Mouse (Mus musculus) MEL (cell line): ENCODE measurements around the gene Xrcc1. TPM values are rescaled to one million over a fixed set of nuclear protein-coding genes. Genes with fewer than 3 reads are reported as not detected.

Experiments used
- DNase-seq: peaks from one replicate; pipeline ENCODE4 v3.0.0; 2011; ENCODE audit warnings: low read depth, low spot score
- H3K27ac ChIP-seq: 2 replicates; pipeline ENCODE4 v1.5.1; 2012; ENCODE audit warnings: low read depth, mild to moderate bottlenecking, control low read depth, low read length, moderate library complexity; ENCODE audit not compliant: control insufficient read depth
- H3K27me3 ChIP-seq, 2 experiments: fragments of 150-350 bp in 1 of 2; sonication (generic) in 1 of 2; 2 replicates each; pipeline ENCODE4 v1.6.1; 2012; ENCODE audit warnings: low read length in 2 of 2, mild to moderate bottlenecking in 2 of 2, improper control_type of control experiment in 1 of 2, moderate library complexity in 1 of 2; ENCODE audit not compliant: insufficient read depth in 2 of 2, control insufficient read depth in 1 of 2
- H3K36me3 ChIP-seq, 2 experiments: 2 replicates each; pipeline ENCODE4 v1.6.1; 2012 to 2014; ENCODE audit warnings: low read length in 2 of 2, improper control_type of control experiment in 1 of 2, inconsistent platforms in 1 of 2, mild to moderate bottlenecking in 1 of 2; ENCODE audit not compliant: insufficient read depth in 2 of 2, control insufficient read depth in 1 of 2
- H3K4me1 ChIP-seq, 2 experiments: fragments of 150-350 bp in 1 of 2; sonication (generic) in 1 of 2; 2 replicates each; pipeline ENCODE4 v1.6.1; 2012; ENCODE audit warnings: low read length in 2 of 2, improper control_type of control experiment in 1 of 2, mild to moderate bottlenecking in 1 of 2; ENCODE audit not compliant: insufficient read depth in 2 of 2, control insufficient read depth in 1 of 2
- H3K4me3 ChIP-seq, 2 experiments: fragments of 150-350 bp in 1 of 2; sonication (generic) in 1 of 2; 2 replicates each; pipeline ENCODE4 v1.5.1; 2012; ENCODE audit warnings: low read depth in 2 of 2, low read length in 2 of 2, mild to moderate bottlenecking in 2 of 2, moderate library complexity in 2 of 2, control low read depth in 1 of 2, improper control_type of control experiment in 1 of 2; ENCODE audit not compliant: control insufficient read depth in 1 of 2, insufficient read depth in 1 of 2
- H3K79me2 ChIP-seq: 2 replicates; pipeline ENCODE4 v1.6.1; 2012; ENCODE audit warnings: mild to moderate bottlenecking, low read length, moderate library complexity; ENCODE audit not compliant: control insufficient read depth, poor library complexity, insufficient read depth
- H3K9ac ChIP-seq: 2 replicates; pipeline ENCODE4 v1.6.1; 2012; ENCODE audit warnings: low read depth, mild to moderate bottlenecking, control low read depth, low read length, moderate library complexity; ENCODE audit not compliant: control insufficient read depth, poor library complexity, severe bottlenecking
- H3K9me3 ChIP-seq: fragments of 150-350 bp; sonication (generic); replicated peaks from 2 replicates; pipeline ENCODE4 v1.6.1; 2012; ENCODE audit warnings: mild to moderate bottlenecking, low read length, improper control_type of control experiment, moderate library complexity; ENCODE audit not compliant: insufficient read depth
- BHLHE40 ChIP-seq: IDR thresholded peaks from 2 replicates; pipeline ENCODE4 v1.6.1; 2012; ENCODE audit warnings: low read depth, mild to moderate bottlenecking, inconsistent platforms, low read length, improper control_type of control experiment, borderline replicate concordance
- CTCF ChIP-seq, 3 experiments: IDR thresholded peaks in 2 of 3; conservative IDR thresholded peaks in 1 of 3; 2 replicates each; pipeline ENCODE4 v1.5.1; 2011 to 2012; ENCODE audit warnings: low read length in 3 of 3, low read depth in 2 of 3, mild to moderate bottlenecking in 2 of 3, improper control_type of control experiment in 1 of 3, inconsistent platforms in 1 of 3, mixed read lengths in 1 of 3, moderate library complexity in 1 of 3; ENCODE audit not compliant: control insufficient read depth in 1 of 3, insufficient read depth in 1 of 3, poor library complexity in 1 of 3, severe bottlenecking in 1 of 3
- E2F4 ChIP-seq: IDR thresholded peaks from 2 replicates; pipeline ENCODE4 v1.6.1; 2011; ENCODE audit warnings: low read depth, low read length, improper control_type of control experiment, borderline replicate concordance
- ELF1 ChIP-seq: IDR thresholded peaks from 2 replicates; pipeline ENCODE4 v1.6.1; 2014; ENCODE audit warnings: low read depth, mild to moderate bottlenecking, inconsistent platforms, low read length, improper control_type of control experiment, moderate library complexity
- ETS1 ChIP-seq: IDR thresholded peaks from 2 replicates; pipeline ENCODE4 v1.6.1; 2012; ENCODE audit warnings: low read depth, mild to moderate bottlenecking, inconsistent platforms, low read length, improper control_type of control experiment, moderate library complexity
- GABPA ChIP-seq: IDR thresholded peaks from 2 replicates; pipeline ENCODE4 v1.6.1; 2012; ENCODE audit warnings: low read depth, mild to moderate bottlenecking, inconsistent platforms, low read length, improper control_type of control experiment, moderate library complexity
- GATA1 ChIP-seq: IDR thresholded peaks from 2 replicates; pipeline ENCODE4 v1.6.1; 2011; ENCODE audit warnings: low read depth, low read length, improper control_type of control experiment
- HCFC1 ChIP-seq: IDR thresholded peaks from 2 replicates; pipeline ENCODE4 v1.6.1; 2012; ENCODE audit warnings: low read depth, mild to moderate bottlenecking, inconsistent platforms, low read length, improper control_type of control experiment, moderate library complexity
- KAT2A ChIP-seq: conservative IDR thresholded peaks from 2 replicates; pipeline ENCODE4 v1.6.1; 2012; ENCODE audit warnings: low read depth, low read length, improper control_type of control experiment, inconsistent platforms
- MAFK ChIP-seq: IDR thresholded peaks from 2 replicates; pipeline ENCODE4 v1.6.1; 2011; ENCODE audit warnings: low read depth, mild to moderate bottlenecking, low read length, improper control_type of control experiment, borderline replicate concordance
- MAX ChIP-seq: IDR thresholded peaks from 2 replicates; pipeline ENCODE4 v1.6.1; 2011; ENCODE audit warnings: low read length, improper control_type of control experiment
- MAZ ChIP-seq: IDR thresholded peaks from 2 replicates; pipeline ENCODE4 v1.6.1; 2012; ENCODE audit warnings: low read depth, mild to moderate bottlenecking, inconsistent platforms, low read length, improper control_type of control experiment
- MXI1 ChIP-seq: IDR thresholded peaks from 2 replicates; pipeline ENCODE4 v1.6.1; 2011; ENCODE audit warnings: mild to moderate bottlenecking, low read depth, low read length, improper control_type of control experiment
- MYB ChIP-seq: IDR thresholded peaks from 2 replicates; pipeline ENCODE4 v1.6.1; 2011; ENCODE audit warnings: mild to moderate bottlenecking, low read depth, low read length, improper control_type of control experiment
- MYC ChIP-seq: IDR thresholded peaks from 2 replicates; pipeline ENCODE4 v1.6.1; 2011; ENCODE audit warnings: low read depth, mild to moderate bottlenecking, low read length, improper control_type of control experiment, moderate library complexity
- POLR2AphosphoS5 ChIP-seq: IDR thresholded peaks from 2 replicates; pipeline ENCODE4 v1.6.1; 2012; ENCODE audit warnings: low read depth, borderline replicate concordance, mild to moderate bottlenecking, inconsistent platforms, low read length, moderate library complexity, mixed read lengths
- RAD21 ChIP-seq: IDR thresholded peaks from 2 replicates; pipeline ENCODE4 v1.6.1; 2011; ENCODE audit warnings: mild to moderate bottlenecking, low read depth, low read length, improper control_type of control experiment
- RCOR1 ChIP-seq: IDR thresholded peaks from 2 replicates; pipeline ENCODE4 v1.6.1; 2012; ENCODE audit warnings: low read depth, mild to moderate bottlenecking, inconsistent platforms, low read length, improper control_type of control experiment
- SIN3A ChIP-seq: IDR thresholded peaks from 2 replicates; pipeline ENCODE4 v1.6.1; 2012; ENCODE audit warnings: low read length, improper control_type of control experiment, inconsistent platforms
- SMC3 ChIP-seq: IDR thresholded peaks from 2 replicates; pipeline ENCODE4 v1.6.1; 2011; ENCODE audit warnings: low read depth, low read length, improper control_type of control experiment
- TAL1 ChIP-seq: IDR thresholded peaks from 2 replicates; pipeline ENCODE4 v1.6.1; 2012; ENCODE audit warnings: mild to moderate bottlenecking, inconsistent platforms, low read length, moderate library complexity, mixed read lengths
- TBP ChIP-seq: IDR thresholded peaks from 2 replicates; pipeline ENCODE4 v1.8.0; 2011; ENCODE audit warnings: low read depth, low read length, improper control_type of control experiment
- UBTF ChIP-seq: IDR thresholded peaks from 2 replicates; pipeline ENCODE4 v1.6.1; 2012; ENCODE audit warnings: low read depth, mild to moderate bottlenecking, inconsistent platforms, low read length, improper control_type of control experiment, moderate library complexity, borderline replicate concordance; ENCODE audit not compliant: insufficient read depth
- ZC3H11A ChIP-seq: IDR thresholded peaks from 2 replicates; pipeline ENCODE4 v1.6.1; 2012; ENCODE audit warnings: low read depth, mild to moderate bottlenecking, inconsistent platforms, low read length, improper control_type of control experiment
- ZNF384 ChIP-seq: IDR thresholded peaks from 2 replicates; pipeline ENCODE4 v1.6.1; 2012; ENCODE audit warnings: low read depth, mild to moderate bottlenecking, inconsistent platforms, low read length, improper control_type of control experiment
- polyA plus RNA-seq, 2 experiments: library from polyadenylated mRNA; stranded (reverse) in 1 of 2; unstranded in 1 of 2; fragments of >175 nt in 1 of 2; fragments of >200 nt in 1 of 2; gene quantifications; 2 replicates each; pipeline versions ENCODE4 v1.2.1 to v1.2.4; 2012; ENCODE audit warnings: low replicate concordance in 2 of 2, low read depth in 1 of 2; ENCODE audit not compliant: insufficient read length in 2 of 2, insufficient read depth in 1 of 2, missing spikeins in 1 of 2
- total RNA-seq: library from RNA; depleted of rRNA; stranded (reverse); fragments of 300-350 nt; gene quantifications from 2 replicates; pipeline ENCODE4 v1.2.3, GENCODE M21; 2012

The Xrcc1 gene
- total and polyA plus RNA-seq, 3 experiments = 97.4 to 574 (median 101) TPM

DNA sequence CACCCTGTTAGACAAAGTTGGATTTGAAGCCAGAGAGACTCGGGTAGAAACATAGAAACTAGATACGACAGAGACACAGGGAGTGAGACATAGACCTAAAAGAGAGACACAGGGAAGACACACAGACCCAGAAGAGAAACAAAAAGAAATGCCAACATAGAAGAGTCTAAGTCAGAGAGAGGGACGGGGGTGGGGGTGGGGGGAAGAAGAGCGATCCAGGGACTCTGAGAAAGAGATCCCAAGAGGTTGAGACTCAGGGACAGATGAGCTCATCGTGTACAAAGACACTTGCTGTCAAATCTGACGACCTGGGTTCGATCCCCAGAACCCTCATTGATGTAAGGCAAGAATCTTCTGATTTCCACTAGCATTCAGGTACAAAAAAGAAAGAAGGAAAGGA lies 65.6 kb downstream of the Xrcc1 start:
- H3K79me2 ChIP-seq = peaks cover 1% of the 10 kb centered on the region; the same call in 1 of the 2 replicates
- H3K27me3 ChIP-seq = no peaks in the 10 kb centered on the region
- H3K4me1 ChIP-seq = peaks cover 0 to 20% of the 10 kb centered on the region in 2 experiments; a peak in 2 of 4 replicates
- no peak overlapping the region for H3K27ac ChIP-seq
- no peaks in the 10 kb centered on the region for H3K9me3 ChIP-seq
- peak overlapping the region; percentile 77 for H3K9ac ChIP-seq
- TF ChIP-seq SMC3 (no peak), UBTF (0 out of 2 replicates have a peak, but pooled peaks have one; percentile 19), MYB (no peak)
- DNase-seq = no peak
- peak overlapping the region; percentile 79 to 99 for H3K4me3 ChIP-seq
- H3K36me3 ChIP-seq = peaks cover 0 to 13% of the 10 kb centered on the region in 2 experiments; a peak in 2 of 4 replicates

DNA sequence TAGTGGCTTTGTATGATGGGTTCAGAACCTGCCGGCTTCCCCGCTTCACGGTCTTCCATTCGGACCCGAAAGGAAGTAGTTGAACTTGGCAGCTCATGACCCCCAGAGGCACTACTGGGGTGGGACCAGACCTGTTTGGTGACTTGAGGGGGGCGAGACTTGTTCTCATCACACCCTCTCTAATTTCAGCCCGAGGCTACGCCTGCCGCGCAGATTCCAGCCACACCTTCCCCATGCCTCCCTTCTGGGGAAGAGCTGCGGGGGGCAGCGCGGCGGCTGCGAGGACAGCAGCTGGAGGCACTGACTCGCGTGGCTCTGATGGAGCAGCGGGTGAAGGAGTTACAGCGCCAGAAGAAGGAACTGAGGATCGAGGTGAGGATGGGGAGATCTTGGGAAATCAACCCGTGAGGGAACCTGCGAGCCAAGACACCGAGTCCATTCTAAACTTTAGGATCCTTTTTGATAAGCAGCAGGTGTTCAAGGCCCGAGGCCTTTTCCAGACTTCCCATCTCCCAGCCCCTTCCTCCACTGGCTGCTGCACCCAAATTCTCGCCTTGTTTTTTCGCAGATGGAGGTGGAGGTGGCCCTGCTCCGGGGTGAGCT lies 66.3 kb downstream of the Xrcc1 start:
- no peak overlapping the region for H3K4me3 ChIP-seq
- peaks cover 1% of the 10 kb centered on the region; the same call in 1 of the 2 replicates for H3K79me2 ChIP-seq
- peaks cover 0 to 26% of the 10 kb centered on the region in 2 experiments; a peak in 2 of 4 replicates for H3K4me1 ChIP-seq
- peaks cover 0 to 16% of the 10 kb centered on the region in 2 experiments; a peak in 2 of 4 replicates for H3K36me3 ChIP-seq
- H3K9ac ChIP-seq = no peak overlapping the region
- H3K27me3 ChIP-seq = no peaks in the 10 kb centered on the region
- H3K27ac ChIP-seq = no peak overlapping the region
- DNase-seq = no peak
- TF ChIP-seq E2F4 = no peak
- TF ChIP-seq SIN3A = no peak
- TF ChIP-seq TAL1 = no peak
- no peak for TF ChIP-seq UBTF
- no peak for TF ChIP-seq KAT2A
- TF ChIP-seq MYC = no peak
- TF ChIP-seq MAX = no peak
- TF ChIP-seq GABPA = no peak
- TF ChIP-seq ZNF384 = no peak
- no peak for TF ChIP-seq ELF1
- TF ChIP-seq MAZ = no peak
- TF ChIP-seq MXI1 = no peak
- TF ChIP-seq TBP = no peak
- no peaks in the 10 kb centered on the region for H3K9me3 ChIP-seq

DNA sequence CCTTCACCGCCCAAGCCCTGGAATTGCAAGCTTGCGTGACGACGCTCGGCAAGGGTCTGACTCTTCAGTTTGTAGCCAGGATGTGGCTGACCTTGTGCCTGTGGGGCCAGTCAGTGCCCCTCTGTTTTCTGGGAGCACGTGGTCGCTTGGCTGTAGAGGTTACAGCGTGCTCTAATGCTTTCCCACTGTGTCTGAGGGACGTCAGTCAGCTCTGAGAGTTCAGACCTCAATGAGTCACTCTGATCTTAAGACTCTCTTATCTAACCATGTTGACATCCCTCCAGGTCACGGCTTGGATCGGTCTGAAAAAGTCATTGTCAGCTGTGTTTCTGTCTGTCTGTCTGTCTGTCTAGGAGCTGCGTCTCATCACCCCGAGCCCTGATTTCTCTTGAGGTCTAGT lies 68.7 kb downstream of the Xrcc1 start:
- peak; percentile 65 for DNase-seq
- Histone ChIP-seq H3K27ac (peak overlapping the region; percentile 38; the same call in 1 of the 2 replicates), H3K9me3 (no peaks in the 10 kb centered on the region), H3K79me2 (peaks cover 1% of the 10 kb centered on the region; the same call in 1 of the 2 replicates), H3K4me1 (peaks cover 0 to 36% of the 10 kb centered on the region in 2 experiments; a peak in 2 of 4 replicates), H3K4me3 (no peak overlapping the region), H3K27me3 (no peaks in the 10 kb centered on the region), H3K36me3 (peaks cover 0 to 25% of the 10 kb centered on the region in 2 experiments; a peak in 3 of 4 replicates), H3K9ac (no peak overlapping the region)
- TF ChIP-seq MYC = peak; percentile 69
- peak; percentile 64 for TF ChIP-seq GATA1
- no peak for TF ChIP-seq ZC3H11A
- TF ChIP-seq RAD21 = no peak
- no peak for TF ChIP-seq CTCF (IDR thresholded peaks at IDR 0.05 in 2 of 3, conservative IDR thresholded peaks at IDR 0.05 in 1 of 3; ENCODE audit: control insufficient read depth in 1 of 3, insufficient read depth in 1 of 3, low read depth in 2 of 3, low read length in 3 of 3, poor library complexity in 1 of 3, severe bottlenecking in 1 of 3)
- no peak for TF ChIP-seq ELF1
- peak; percentile 80 for TF ChIP-seq MAX
- TF ChIP-seq ETS1 = peak; percentile 67; the same call in 1 of the 2 replicates
- TF ChIP-seq POLR2AphosphoS5 = no peak
- TF ChIP-seq BHLHE40 = no peak
- no peak for TF ChIP-seq KAT2A
- TF ChIP-seq MXI1 = no peak
- TF ChIP-seq SMC3 = no peak
- TF ChIP-seq MAFK = no peak
- no peak for TF ChIP-seq RCOR1
- no peak for TF ChIP-seq HCFC1
